Mouse (Mus musculus) myocyte (in vitro differentiated cells): ENCODE results near the gene Tbc1d21. TPM values are rescaled to one million over a fixed set of nuclear protein-coding genes. Genes with fewer than 3 reads are reported as not detected.
A peak's percentile ranks its signal among the peaks of the same experiment; 100 is the strongest.

Experiments
- H3K27me3 ChIP-seq: one replicate; pipeline ENCODE4 v1.6.1; 2011; ENCODE audit not compliant: control insufficient read depth, insufficient read depth, insufficient read length
- H3K36me3 ChIP-seq: one replicate; pipeline ENCODE4 v1.6.1; 2011; ENCODE audit not compliant: control insufficient read depth, insufficient read depth
- H3K4me2 ChIP-seq: one replicate; pipeline ENCODE4 v1.6.1; 2011; ENCODE audit warnings: low read depth, control low read depth
- H3K4me3 ChIP-seq: one replicate; pipeline ENCODE4 v1.5.1; 2011; ENCODE audit warnings: mild to moderate bottlenecking, control low read depth, moderate library complexity
- H3K79me2 ChIP-seq: one replicate; pipeline ENCODE4 v1.6.1; 2011; ENCODE audit not compliant: control insufficient read depth, insufficient read depth
- H3ac ChIP-seq: one replicate; pipeline ENCODE4 v1.6.1; 2011; ENCODE audit not compliant: control insufficient read depth, insufficient read length
- CEBPB ChIP-seq: IDR thresholded peaks from 2 replicates; pipeline ENCODE4 v1.6.1; 2011; ENCODE audit warnings: mild to moderate bottlenecking, moderate library complexity; ENCODE audit not compliant: poor library complexity, insufficient read depth, severe bottlenecking
- E2F4 ChIP-seq: IDR thresholded peaks from one replicate; pipeline ENCODE4 v1.6.1; 2011; ENCODE audit warnings: mild to moderate bottlenecking, control low read depth, moderate library complexity; ENCODE audit not compliant: insufficient read depth
- MAX ChIP-seq: IDR thresholded peaks from one replicate; pipeline ENCODE4 v1.6.1; 2011; ENCODE audit warnings: low read depth, mild to moderate bottlenecking, control low read depth
- MYOD1 ChIP-seq, 3 experiments: IDR thresholded peaks; one replicate each; pipeline ENCODE4 v1.6.1; 2011; ENCODE audit warnings: control low read depth in 2 of 3, low read depth in 2 of 3, mild to moderate bottlenecking in 2 of 3, moderate library complexity in 1 of 3; ENCODE audit not compliant: insufficient read length in 2 of 3, control insufficient read depth in 1 of 3
- MYOG ChIP-seq, 3 experiments: IDR thresholded peaks; one replicate each; pipeline ENCODE4 v1.6.1; 2011; ENCODE audit warnings: control low read depth in 2 of 3, low read depth in 2 of 3, mild to moderate bottlenecking in 2 of 3; ENCODE audit not compliant: insufficient read length in 2 of 3, control insufficient read depth in 1 of 3, insufficient read depth in 1 of 3
- POLR2A ChIP-seq: IDR thresholded peaks from one replicate; pipeline ENCODE4 v1.6.1; 2011; ENCODE audit warnings: low read depth, mild to moderate bottlenecking, control low read depth, moderate library complexity; ENCODE audit not compliant: insufficient read length
- POLR2AphosphoS2 ChIP-seq: IDR thresholded peaks from one replicate; pipeline ENCODE4 v1.6.1; 2011; ENCODE audit warnings: low read depth, control low read depth; ENCODE audit not compliant: insufficient read length
- REST ChIP-seq: IDR thresholded peaks from one replicate; pipeline ENCODE4 v1.6.1; 2011; ENCODE audit warnings: mild to moderate bottlenecking, control low read depth, moderate library complexity; ENCODE audit not compliant: insufficient read depth, insufficient read length
- SRF ChIP-seq: IDR thresholded peaks from one replicate; pipeline ENCODE4 v1.6.1; 2011; ENCODE audit warnings: low read depth; ENCODE audit not compliant: control insufficient read depth, insufficient read length
- TCF12 ChIP-seq: IDR thresholded peaks from one replicate; pipeline ENCODE4 v1.6.1; 2011; ENCODE audit warnings: mild to moderate bottlenecking, control low read depth; ENCODE audit not compliant: poor library complexity, insufficient read depth, severe bottlenecking
- TCF3 ChIP-seq: IDR thresholded peaks from one replicate; pipeline ENCODE4 v1.6.1; 2011; ENCODE audit warnings: low read depth, control low read depth; ENCODE audit not compliant: insufficient read length
- USF1 ChIP-seq: IDR thresholded peaks from one replicate; pipeline ENCODE4 v1.6.1; 2011; ENCODE audit warnings: low read depth, mild to moderate bottlenecking, control low read depth, moderate library complexity
- polyA plus RNA-seq: library from polyadenylated mRNA; unstranded; fragments of >200 nt; fragmentation: generic; extraction: Trizol; gene quantifications from one replicate; pipeline ENCODE4 v1.2.1, GENCODE M21; 2012; ENCODE audit warnings: missing spikeins

Tbc1d21 gene
- polyA plus RNA-seq, 1 experiment, result 0.32 TPM

- Histone ChIP-seq H3K27me3 (no peaks in the 10 kb centered on the region), H3K36me3 (no peaks in the 10 kb centered on the region), H3K4me3 (no peak overlapping the region), H3K79me2 (no peaks in the 10 kb centered on the region), H3K4me2 (peak overlapping the region; percentile 62), H3ac (no peak overlapping the region)
- no peak for TF ChIP-seq TCF3
- no peak for TF ChIP-seq E2F4
- no peak for TF ChIP-seq CEBPB
- TF ChIP-seq MYOD1 (IDR thresholded peaks at IDR 0.05; ENCODE audit: control insufficient read depth in 1 of 3, insufficient read length in 2 of 3, low read depth in 2 of 3), result peak in 1 of 3 experiments; percentile 42
- no peak for TF ChIP-seq REST
- TF ChIP-seq TCF12, result no peak
Observed at GRCm38 (mm10) chr9:58336650-58337281, 33.5 kb downstream of the Tbc1d21 start.

GRCm38 (mm10) chr9:58331276-58331675 lies 39.0 kb downstream of the Tbc1d21 start:
- no peak overlapping the region for H3ac ChIP-seq
- H3K27me3 ChIP-seq, result no peaks in the 10 kb centered on the region
- H3K4me2 ChIP-seq, result peak overlapping the region; percentile 32
- no peaks in the 10 kb centered on the region for H3K79me2 ChIP-seq
- TF ChIP-seq MYOG (IDR thresholded peaks at IDR 0.05; ENCODE audit: control insufficient read depth in 1 of 3, insufficient read depth in 1 of 3, insufficient read length in 2 of 3, low read depth in 2 of 3) (peak in 2 of 3 experiments; percentile 66 to 88), TCF12 (peak; percentile 48), MYOD1 (IDR thresholded peaks at IDR 0.05; ENCODE audit: control insufficient read depth in 1 of 3, insufficient read length in 2 of 3, low read depth in 2 of 3) (peak; percentile 20 to 74 (median 52)), REST (no peak)
- H3K36me3 ChIP-seq, result no peaks in the 10 kb centered on the region
- H3K4me3 ChIP-seq, result no peak overlapping the region

- H3K36me3 ChIP-seq, result no peaks in the 10 kb centered on the region
- H3K79me2 ChIP-seq, result no peaks in the 10 kb centered on the region
- TF ChIP-seq REST (no peak), TCF3 (no peak), E2F4 (no peak), MYOG (IDR thresholded peaks at IDR 0.05; ENCODE audit: control insufficient read depth in 1 of 3, insufficient read depth in 1 of 3, insufficient read length in 2 of 3, low read depth in 2 of 3) (no peak), MYOD1 (IDR thresholded peaks at IDR 0.05; ENCODE audit: control insufficient read depth in 1 of 3, insufficient read length in 2 of 3, low read depth in 2 of 3) (no peak), CEBPB (no peak), TCF12 (no peak), POLR2AphosphoS2 (no peak), SRF (no peak), USF1 (no peak), MAX (no peak), POLR2A (no peak)
- H3ac ChIP-seq, result no peak overlapping the region
- H3K27me3 ChIP-seq, result no peaks in the 10 kb centered on the region
- H3K4me3 ChIP-seq, result no peak overlapping the region
- peak overlapping the region; percentile 54 for H3K4me2 ChIP-seq
Observed at GRCm38 (mm10) chr9:58330293-58330692, 40.0 kb downstream of the Tbc1d21 start.

GRCm38 (mm10) chr9:58327382-58327781 lies 42.9 kb downstream of the Tbc1d21 start:
- Histone ChIP-seq H3K4me2 (no peak overlapping the region), H3K79me2 (no peaks in the 10 kb centered on the region)
- TF ChIP-seq SRF (no peak), TCF3 (no peak), MYOD1 (IDR thresholded peaks at IDR 0.05; ENCODE audit: control insufficient read depth in 1 of 3, insufficient read length in 2 of 3, low read depth in 2 of 3) (no peak), E2F4 (no peak), REST (no peak), TCF12 (no peak), POLR2AphosphoS2 (no peak), MAX (no peak), POLR2A (no peak), USF1 (no peak)

GRCm38 (mm10) chr9:58326477-58327180 lies 43.6 kb downstream of the Tbc1d21 start:
- TF ChIP-seq MYOG (IDR thresholded peaks at IDR 0.05; ENCODE audit: control insufficient read depth in 1 of 3, insufficient read depth in 1 of 3, insufficient read length in 2 of 3, low read depth in 2 of 3), result peak in 1 of 3 experiments; percentile 2
- no peak for TF ChIP-seq POLR2A
- peak in 2 of 3 experiments; percentile 17 to 23 for TF ChIP-seq MYOD1 (IDR thresholded peaks at IDR 0.05; ENCODE audit: control insufficient read depth in 1 of 3, insufficient read length in 2 of 3, low read depth in 2 of 3)
- TF ChIP-seq TCF3, result no peak
- TF ChIP-seq SRF, result no peak
- H3K79me2 ChIP-seq, result no peaks in the 10 kb centered on the region
- no peak overlapping the region for H3K4me3 ChIP-seq
- H3K36me3 ChIP-seq, result no peaks in the 10 kb centered on the region
- peak overlapping the region; percentile 36 for H3K4me2 ChIP-seq
- H3ac ChIP-seq, result no peak overlapping the region
- no peaks in the 10 kb centered on the region for H3K27me3 ChIP-seq

More at GRCm38 (mm10) chr9:58327382-58327781, 42.9 kb downstream of the Tbc1d21 start:
- Histone ChIP-seq H3ac (no peak overlapping the region), H3K4me3 (no peak overlapping the region), H3K36me3 (no peaks in the 10 kb centered on the region), H3K27me3 (no peaks in the 10 kb centered on the region)
